Mouse (Mus musculus) adrenal gland (tissue): Measurements from ENCODE around the gene Acsf3.

Experiments used
- intact Hi-C: fragments of 180-260 bp; cut with DNase I; formaldehyde crosslinking; loops from one replicate; pipeline ENCODE4 v1.15.1; 2025
- long read RNA-seq, 2 experiments: library from polyadenylated mRNA; unstranded; transcript quantifications; one replicate each; pipeline ENCODE4 v2.0.0; 2020; ENCODE audit warnings: borderline replicate concordance in 1 of 2; ENCODE audit not compliant: insufficient replicate concordance in 1 of 2

Acsf3 gene
- long read RNA-seq, experiment 1, partial matches to known transcripts, result 4 of 7 reads
- long read RNA-seq, experiment 1, other reads (novel, unspliced or antisense), result 1 of 7 reads
- long read RNA-seq, experiment 2, partial matches to known transcripts, result 2 of 7 reads
- long read RNA-seq, experiment 2, other reads (novel, unspliced or antisense), result 1 of 7 reads

DNA sequence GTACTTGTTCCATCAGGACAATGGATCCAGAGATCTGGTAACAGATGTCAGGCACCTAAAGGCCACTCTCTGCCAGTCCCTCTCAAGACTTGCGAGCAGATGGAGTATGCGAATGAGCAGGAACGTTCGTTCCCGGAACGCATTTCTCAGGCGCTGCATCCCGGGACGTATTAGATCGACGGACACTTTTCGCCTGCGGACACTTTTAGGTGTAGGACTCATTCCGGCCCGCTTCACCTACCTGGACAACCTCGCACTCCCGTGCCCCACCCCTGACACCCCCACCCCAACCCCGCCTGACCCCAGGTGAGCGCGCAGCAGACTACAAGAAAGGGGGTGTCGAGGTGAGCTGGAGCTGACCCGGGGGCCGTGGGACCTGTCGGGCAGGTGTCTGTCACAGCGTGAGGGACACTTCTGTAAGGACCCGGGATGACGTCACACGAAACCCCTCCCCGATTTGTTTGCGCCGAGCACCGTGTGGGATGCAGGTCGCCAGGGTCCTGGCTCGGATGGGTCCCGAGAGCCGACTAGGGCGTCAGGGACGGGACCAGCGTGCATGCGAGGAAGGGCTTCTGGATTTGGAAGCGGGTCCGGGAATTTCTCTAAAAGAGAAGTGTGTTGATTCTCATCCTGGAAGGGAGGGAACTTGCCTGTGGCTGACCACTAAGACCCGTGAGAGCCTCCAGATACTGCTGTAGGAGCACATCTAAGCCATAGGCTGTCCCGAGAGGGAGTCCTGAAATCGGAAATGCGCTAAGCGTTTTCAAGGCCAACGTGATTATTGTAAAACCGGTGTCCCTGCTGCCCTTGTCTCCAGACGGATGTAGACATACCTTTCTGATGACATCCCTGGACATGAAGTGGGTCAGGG is at the start of gene Acsf3:
TSS of gene Acsf3 (plus strand) at position 202 of the 871 bp plus-strand sequence.
- intact Hi-C loops, result no loop called here

DNA sequence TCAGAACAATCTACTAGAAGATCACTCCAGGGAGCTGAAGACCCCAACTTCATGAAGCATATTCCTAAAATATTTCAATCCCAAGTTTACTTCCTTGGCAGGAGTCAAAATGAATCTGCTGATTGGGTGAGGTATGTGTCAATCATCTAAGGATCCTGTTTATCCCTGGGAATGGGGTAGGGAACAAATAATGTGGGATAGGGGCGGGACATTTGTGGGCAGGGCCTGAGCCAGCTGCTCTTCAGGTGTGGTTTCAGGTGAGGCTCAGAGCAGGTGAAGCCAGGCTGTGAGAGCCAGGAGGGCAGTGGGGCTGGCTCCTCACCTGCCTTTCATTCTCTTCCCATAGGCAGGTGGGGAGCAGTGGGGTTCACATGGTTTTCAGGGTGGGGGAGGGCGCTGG is 48.5 kb upstream of the Acsf3 start:
- intact Hi-C loops, result no loop called here

DNA sequence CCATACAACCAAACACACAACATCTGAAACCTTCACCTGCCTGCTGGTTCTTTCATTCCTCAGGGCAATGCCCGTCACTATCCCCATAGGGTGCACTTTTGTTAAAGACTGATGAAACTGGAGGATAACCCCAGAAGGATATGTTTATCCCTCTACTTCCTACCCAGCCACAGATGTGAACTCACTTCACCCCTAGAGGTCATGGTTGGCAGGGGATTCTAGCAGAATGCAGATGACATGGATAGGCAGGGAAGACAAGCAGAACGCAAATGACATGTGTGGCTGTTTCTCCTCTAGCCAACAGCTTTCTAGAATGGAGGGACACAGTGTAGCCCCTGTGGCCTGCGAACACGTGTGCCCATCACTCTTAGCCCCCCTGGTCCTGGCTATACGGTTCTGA is 47.9 kb upstream of the Acsf3 start:
- intact Hi-C loops, result no loop called here

DNA sequence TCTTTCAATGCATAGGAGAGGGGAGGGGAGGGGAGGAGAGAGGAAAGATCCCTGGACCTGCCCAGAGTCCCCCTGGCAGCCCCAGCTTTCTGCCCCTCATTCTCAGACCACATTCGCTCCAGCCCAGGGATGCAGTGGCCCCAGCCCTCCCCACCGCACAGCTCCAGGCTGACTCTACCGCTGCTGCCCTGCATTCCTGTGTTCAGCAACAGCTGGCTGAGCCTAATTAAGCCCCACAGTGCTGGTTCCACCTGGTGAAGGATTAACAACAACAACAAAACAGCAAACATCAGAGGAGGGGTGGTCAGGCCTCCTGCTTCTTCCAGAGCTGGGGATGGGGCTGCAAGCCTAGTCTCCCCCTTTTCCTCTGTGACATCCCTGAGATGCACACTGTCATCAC is 46.7 kb upstream of the Acsf3 start:
- intact Hi-C loops, result no loop called here

DNA sequence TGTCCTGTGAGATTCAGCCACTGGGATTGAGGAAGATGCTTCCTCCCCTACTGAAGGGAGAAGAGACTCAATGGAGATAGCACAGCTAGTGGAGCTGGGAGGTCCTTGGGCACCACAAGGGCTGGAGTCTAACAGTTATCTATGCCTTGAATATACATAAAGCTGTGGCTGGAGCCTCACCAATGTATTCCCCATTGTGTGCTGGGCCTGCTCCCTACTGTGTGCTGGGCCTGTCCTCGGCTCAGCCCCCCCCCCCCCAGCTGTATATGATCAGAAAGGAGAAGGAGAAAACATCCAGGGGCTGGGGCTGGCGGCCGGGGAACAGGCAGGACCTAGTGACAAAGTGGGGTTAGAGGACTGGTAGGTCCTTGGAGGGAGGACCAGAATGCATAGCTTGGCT is 40.2 kb upstream of the Acsf3 start:
- intact Hi-C loops, result no loop called here

DNA sequence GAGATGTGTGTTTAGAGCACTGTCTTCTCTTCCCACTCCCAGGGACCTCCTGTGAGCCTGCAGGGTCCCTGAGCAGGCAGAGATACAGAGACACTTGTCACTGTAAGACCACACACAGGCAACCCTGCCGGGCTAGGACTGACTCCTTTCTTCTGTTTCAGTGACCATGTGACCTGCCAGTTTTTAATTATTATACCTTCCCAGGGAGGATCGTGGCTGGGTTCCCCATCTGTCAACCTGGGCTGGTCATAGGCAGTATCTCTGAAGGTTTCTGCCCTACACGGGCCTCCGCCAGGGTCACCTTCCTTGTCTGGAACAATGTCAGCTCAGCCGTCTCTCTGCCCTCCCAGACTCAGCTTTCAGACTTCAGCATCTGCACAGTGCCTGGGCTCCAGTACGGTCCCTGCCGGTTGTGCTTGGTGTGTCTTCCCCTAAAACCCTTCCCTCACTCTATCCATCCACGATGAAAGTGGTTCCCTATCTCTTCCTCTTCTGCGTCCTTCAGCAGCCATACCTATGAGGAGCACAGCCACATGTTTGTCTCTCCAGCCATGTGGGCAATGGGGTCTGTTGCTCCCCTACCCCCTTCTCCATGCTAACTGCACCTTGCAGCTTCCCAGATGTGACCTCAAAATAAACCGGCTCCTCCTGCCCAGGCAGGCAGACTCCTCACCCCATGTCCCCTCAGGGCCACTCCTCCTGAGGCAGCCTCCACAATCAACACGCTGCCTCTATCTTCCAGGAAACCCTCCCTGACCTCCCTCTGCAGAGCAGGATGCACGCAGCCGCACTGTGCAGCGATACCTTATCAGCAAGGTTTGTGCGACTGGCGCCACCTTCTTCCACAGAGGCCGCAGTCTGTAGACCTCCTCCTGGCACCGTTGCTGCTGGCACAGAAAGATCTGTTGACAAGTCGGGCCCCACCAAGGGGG is 39.5 kb upstream of the Acsf3 start:
- intact Hi-C loops, result no loop called here

DNA sequence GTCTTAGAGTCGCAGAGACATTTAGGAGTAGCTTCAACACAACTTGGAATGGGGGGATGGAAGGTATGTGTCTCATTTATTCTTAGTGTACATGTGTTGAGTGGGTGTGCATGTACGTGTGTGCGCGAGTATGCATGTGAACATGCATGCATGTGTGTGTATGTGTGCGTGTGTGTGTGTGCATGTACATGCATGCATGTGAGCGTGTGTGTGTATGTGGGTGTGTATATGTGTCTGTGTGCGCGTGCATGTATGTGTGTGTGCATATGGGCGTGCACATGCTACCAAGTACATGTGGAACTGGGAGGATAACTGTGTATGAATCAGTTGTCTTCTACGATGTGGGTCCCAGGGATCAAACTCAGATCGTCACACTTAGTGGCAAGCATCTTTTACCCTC is 38.7 kb upstream of the Acsf3 start:
- intact Hi-C loops, result no loop called here

DNA sequence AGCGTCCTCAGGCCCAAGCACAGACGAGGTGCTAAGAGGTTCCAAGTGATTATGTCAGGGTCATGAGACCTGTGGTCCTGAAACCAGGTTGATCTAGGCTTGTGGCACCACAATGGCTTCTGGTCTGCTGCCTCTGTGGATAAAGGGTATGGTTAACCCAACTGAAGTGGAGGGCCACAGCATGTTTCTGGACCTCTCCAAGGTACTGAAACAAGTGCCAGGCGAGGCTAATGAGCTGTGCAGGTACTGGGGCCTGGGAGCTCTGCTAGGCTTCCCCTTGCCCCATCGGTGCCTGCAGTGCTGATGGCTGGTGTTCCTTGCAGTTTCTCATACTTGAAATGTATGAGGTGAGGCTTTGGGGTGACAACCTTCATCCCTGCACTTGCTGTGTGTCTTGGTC is 38.2 kb upstream of the Acsf3 start:
- intact Hi-C loops, result no loop called here

DNA sequence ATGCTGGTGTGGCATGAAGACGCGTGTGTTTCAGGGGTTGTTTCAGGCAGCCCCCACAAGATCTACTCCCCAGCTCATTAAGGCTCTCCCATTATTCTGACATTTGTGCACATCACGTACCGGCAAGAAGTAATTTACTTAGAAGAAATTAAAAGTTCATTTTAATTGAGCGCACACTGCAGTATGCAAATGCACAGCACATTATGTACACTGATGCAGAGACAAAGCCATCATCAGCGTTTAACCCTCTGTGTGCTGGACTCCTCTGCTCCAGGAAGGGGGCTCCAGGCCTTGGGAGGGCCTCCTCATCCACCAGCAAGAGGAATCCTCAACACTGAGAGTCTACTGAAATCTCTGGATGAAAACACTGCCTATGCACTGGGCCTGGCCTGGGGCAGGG is 37.4 kb upstream of the Acsf3 start:
- intact Hi-C loops, result no loop called here

DNA sequence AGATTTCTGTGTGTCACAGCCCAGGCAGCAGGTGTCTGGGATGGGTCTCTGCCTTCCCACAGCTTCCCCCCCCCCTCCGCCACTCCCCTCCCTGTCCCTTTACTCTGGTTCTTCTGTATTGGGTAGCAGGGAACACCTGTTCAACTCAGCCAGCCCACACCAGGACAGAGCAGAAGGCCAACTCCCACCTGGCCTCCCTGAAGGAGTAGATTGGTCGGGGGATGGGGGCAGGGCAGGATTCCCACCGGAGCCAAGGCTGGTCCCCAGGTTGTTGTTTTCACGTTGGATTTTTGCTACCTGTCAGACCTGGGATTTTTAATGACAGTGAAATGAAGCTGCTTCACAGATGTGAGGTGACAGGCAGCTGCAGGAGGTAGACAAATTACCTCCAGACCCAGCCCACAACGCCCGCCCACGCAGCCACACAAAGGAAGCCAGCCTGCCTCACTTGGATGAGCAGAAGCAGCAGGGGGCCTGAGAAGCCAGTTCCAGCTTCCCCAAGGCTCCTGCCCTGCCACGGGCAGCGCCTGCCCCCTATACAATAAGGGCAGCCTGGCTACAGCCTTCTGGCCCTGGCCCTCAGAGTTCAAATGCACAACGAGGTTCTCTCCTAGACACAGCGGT is 36.1 kb upstream of the Acsf3 start:
- intact Hi-C loops, result no loop called here

DNA sequence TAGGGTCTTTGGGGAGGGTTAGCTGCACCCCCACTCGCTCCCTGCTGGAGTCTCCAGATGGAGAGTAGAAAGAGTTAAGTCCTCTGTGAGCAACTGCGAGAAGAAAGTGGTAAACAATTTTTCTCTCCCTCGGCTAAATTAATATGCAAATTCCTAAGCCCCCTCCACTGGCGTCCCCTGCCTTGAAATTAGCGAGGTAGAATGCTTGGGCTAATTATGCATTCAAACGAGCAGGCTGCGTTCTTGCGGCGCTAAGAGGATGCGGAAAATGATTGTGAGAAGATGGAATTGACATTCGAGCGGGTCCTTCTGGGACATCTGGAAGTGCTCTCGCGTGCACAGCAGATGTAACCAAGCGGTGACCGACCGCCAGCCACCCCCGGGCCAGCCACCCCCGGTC is 32.8 kb upstream of the Acsf3 start:
- intact Hi-C loops, result no loop called here

DNA sequence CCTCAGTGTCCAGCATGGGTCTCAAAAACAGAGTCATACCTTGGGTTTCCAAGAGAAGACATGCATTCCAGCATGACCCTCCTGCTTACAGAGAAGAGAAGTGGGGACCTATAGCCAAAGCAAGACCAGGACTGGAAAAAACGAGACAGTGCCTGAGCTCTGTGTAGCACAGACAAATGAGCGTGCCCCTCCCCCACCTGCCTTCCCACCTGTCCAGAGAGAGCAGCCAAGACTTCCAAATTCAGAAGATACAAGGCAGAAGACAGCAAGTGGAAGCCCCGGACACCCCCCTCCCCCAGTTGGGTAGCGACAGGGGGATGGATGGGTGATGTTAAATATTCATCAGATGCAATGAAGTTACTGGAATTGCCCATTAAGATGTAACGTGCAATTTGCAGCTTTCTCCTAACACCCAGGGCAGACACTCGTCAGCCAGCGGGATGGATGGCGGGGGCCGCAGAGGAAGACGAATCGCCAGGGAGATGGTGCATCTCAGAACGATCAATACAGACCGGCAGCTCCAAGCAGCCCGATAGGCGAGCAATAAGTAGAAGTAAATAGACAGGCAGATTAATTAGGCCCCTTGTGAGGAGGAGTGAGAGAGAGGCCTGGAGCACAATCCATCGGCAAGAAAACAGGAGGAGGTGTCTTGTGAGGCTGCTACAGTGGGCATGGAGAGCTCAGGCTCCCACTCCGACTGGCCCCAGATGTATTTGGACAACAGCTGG is 30.1 kb upstream of the Acsf3 start:
- intact Hi-C loops, result no loop called here

DNA sequence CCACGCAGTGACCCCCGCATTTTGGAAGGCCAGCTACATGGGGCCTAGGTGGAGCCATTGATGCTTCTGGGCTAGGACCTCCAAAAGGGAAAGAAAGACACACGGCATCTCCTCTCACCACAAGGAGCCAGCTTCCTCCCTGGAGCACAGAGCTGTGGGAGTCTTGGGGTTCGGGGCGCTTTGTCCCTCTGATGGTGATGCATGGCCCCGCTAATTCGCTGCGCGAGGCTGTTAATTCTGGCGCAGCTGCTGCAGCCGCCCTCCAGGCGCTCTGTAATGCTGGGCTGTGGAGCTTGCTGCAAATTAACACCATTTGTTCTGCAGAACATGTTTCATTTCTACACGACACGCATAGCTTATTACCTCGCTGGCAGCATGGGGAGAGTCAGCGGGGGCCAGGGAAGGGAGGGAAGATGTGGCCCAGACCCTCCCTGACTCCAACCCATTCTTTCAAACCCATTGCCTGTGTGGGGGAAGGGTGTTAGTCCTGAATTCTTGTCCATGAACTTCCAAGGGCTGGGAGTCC is 29.5 kb upstream of the Acsf3 start:
- intact Hi-C loops, result no loop called here

DNA sequence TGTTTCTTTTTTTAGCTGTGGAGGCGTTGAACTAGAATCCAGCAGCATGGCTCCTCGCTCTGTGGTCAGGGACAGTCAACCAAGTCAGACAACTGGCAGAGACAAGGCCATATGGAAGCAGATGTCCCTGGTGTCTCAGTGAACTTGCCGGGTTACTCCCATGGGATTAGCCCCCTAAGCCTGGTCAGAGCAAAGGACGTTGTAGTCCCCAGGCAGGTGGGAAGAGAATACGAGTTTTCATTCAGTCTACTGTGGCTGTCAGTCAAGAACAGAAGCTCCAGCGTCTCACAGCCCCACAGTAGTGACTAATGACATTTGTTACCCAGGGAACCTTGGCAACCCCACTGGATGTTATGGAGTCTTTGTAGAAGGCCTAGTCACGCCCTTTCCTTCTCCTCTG is 28.8 kb upstream of the Acsf3 start:
- intact Hi-C loops, result no loop called here

DNA sequence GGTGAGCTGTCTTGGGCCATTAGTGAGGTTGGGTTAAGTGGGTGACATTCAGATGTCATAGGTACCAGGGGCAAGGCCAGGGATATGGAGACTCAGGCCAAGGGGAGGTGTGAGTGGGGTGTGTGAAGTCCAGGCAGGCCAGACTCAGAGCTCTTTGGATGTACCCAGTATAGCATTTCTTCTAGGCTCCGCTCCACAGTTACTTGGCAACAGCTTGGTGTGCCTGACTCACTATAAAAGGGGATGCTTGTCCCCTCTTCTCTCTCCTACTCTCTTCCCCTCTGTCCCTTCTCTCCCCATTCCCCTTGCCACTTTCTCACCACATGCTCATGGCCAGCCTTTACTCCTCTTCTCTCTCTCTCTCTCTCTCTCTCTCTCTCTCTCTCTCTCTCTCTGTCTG is 27.5 kb upstream of the Acsf3 start:
- intact Hi-C loops, result no loop called here

DNA sequence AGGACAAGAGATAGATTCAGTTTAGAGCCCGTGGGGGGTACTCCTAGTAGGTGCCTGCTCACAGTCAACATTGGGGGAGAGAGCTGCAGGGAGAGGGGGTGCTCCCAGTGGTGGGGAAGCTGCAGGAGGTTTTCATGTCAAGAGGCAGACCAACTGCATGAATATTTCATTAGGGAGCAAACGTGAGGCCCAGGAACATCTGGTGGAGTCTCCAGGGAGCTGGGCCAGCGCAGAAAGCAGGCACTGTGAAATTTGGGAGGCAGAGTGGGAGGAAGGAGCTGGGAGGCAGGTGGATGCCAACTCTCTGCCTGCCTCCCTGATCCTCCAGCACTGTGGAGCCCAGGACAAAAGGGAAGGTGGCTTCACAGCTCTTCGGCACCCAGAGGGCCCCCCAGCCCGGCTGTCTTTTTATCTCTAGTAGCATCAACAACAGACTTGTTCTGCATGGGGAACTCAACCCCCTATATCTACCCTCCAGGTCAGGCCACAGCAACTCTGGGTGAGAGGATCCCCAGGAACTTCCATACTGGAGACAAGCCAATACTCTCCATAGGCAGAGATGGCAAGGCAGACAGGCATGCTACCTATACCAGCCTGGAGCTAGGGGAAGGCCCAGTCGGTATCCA is 25.8 kb upstream of the Acsf3 start:
- intact Hi-C loops, result no loop called here

DNA sequence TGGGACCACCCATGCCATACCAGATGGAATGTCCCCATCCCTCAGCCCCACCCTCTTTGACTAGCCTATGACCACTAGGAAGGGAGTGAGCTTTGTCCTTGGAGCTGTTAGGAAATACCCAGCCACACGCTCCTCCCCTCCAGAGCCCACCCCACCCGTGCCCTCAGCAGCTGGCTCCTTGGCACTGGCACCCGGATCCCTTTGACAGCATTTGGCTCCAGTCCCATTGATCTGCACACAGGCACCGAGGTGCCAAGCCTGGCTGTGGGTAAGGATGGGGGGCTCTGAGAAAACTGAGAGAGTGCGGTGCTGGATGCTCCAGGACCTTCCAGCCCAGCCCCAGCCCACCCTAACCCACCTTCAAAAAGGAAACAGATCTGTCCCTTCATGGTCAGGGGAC is 23.9 kb upstream of the Acsf3 start:
- intact Hi-C loops, result no loop called here

DNA sequence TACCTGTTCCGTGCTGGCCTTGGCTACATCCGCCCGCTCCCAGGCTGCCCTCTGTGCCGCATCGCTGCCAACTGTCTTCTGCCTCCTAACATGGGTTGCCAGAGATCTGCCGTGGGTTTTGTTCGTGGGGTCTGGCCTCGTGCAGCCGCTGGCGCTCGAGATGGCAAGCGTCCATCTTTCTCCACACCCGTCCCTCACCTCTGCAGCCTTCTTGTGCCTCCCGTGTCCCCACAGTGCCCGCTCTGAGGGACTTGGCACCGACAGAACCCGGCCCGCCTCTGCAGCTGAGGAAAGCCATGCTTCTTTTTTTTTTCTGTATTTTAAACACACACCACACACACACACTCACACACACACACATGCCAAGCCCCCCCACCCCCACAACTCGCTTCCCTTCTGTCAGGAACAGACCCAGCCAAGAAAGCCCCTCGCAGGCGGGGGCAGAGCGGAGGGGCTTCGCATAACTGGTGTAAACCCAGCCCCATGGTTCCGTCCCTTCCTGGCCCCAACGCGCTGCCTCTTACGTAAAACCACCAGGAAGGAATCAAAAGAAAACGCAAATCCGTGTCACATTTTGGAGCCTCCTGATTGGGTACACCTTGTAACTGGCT is 23.1 kb upstream of the Acsf3 start:
- intact Hi-C loops, result no loop called here

DNA sequence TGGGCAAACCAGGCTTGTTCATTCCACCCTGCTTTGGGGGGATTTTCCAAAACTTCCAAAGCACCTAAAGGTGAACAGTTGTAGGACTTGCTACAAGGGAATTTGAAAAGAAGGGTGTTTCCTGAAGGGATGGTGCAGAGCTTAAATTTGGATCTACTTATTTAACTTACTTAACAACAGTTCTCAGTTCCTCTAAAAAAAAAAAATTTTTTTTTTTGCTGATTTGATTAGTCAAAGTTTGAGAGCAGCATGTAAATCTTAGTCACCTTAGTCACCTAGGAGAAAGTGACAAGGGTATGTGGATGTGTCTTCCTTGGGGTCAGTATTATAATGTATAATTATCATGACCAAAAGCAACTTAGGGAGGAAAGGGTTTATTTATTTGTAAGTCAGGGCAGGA is 16.7 kb upstream of the Acsf3 start:
- intact Hi-C loops, result no loop called here

DNA sequence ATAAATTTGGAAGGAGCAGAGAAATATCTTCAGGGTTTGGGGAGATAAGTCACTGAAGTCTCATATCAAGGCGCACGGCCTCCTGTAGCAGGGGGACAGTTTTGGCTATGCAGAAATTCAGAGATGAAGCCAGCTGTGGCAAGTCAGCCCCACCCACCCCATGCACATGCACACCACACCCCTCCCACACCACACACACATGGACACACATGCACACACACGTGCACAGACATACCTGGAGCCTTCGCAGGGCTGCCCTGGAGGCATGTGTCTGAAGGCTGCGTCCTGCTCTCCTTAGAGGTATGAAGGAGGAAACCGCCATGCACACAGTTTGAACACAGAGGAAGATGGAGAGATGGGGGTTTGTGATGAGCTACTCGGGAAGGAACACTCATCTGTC is 15.2 kb upstream of the Acsf3 start:
- intact Hi-C loops, result no loop called here
